Mouse (Mus musculus) E14TG2a.4 (cell line): ENCODE data around the gene Ascc1.
"Not testable (repeated sequence)": the region's sequence is repeated elsewhere in the genome, so short reads cannot be mapped to it uniquely, and the experiment has no call there.

Experiments used
- CTCF ChIP-seq: conservative IDR thresholded peaks from 2 replicates; pipeline ENCODE4 v1.5.1; 2014; ENCODE audit warnings: low read length
- NANOG ChIP-seq: IDR thresholded peaks from 2 replicates; pipeline ENCODE4 v1.6.1; 2014; ENCODE audit warnings: borderline replicate concordance, low read length, mixed read lengths
- POU5F1 ChIP-seq: IDR thresholded peaks from 2 replicates; pipeline ENCODE4 v1.6.1; 2014; ENCODE audit warnings: low read length, borderline replicate concordance

GRCm38 (mm10) chr10:59993813-59994212 lies 8.8 kb upstream of the Ascc1 start:
- TF ChIP-seq CTCF, POU5F1, NANOG: not testable (repeated sequence)
